Mouse (Mus musculus): Measurements from ENCODE around the gene Cited4.

DNA sequence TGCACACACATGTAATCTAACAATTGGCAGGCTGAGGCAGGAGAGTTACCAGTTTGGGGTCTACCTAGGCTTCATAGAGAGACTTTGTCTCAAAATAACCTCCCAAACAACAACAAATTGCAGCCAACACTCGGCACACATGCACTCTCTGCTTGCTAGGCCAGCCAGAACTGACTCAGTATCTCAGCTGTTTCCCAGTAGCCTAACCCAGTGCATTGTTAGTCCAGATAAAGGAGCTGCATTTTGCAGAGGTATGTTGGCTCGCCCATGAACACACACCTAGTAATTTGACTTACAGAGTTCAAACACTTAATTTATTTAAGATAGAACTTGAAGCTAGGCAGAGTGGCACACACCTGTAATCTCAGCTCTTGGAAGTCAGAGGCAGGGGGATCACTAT is 9.3 kb downstream of the Cited4 start:
- TF ChIP-seq CTCF (IDR thresholded peaks at IDR 0.05; ENCODE audit: borderline replicate concordance, insufficient read depth, low read length) (no peak), POLR2A (IDR thresholded peaks at IDR 0.05; ENCODE audit: low read depth, low read length) (no peak)

All from embryonic fibroblast, embryonic 13.5 days (primary cell).